Mouse (Mus musculus): Measurements from ENCODE around the gene Iqgap2.

DNA sequence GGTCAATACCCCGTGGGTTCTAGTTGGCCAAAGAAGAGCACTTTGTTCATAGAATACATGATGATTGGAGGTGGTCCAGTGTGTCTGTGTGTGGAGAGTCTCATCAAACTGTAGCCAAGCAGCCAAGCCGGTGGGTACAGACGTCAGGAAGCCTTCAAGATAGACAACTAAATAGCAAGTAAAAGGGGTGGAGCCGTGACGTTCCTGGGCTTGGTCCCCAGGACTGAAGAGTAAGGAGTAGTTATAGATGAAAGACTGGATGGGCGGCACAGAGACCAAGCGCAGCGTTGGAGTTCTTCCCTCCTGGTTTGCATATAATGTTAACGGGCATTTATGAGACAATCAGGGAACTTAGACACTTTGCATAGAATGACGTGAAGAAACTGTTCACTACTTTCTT lies 279.5 kb downstream of the Iqgap2 start:
- TF ChIP-seq GATA1 (IDR thresholded peaks at IDR 0.05; ENCODE audit: borderline replicate concordance, low read length) (no peak), FLI1 (IDR thresholded peaks at IDR 0.05; ENCODE audit: low read length) (no peak)

Data from megakaryocyte, embryonic 14.5 days (primary cell).